Mouse (Mus musculus) brain, embryonic 14.5 days (tissue): ENCODE measurements around the gene Zfp827.

Source experiments
- CTCF ChIP-seq: fragments of 200-500 bp; IDR thresholded peaks from 2 replicates; pipeline ENCODE4 v1.5.1; 2012; ENCODE audit warnings: inconsistent platforms, mild to moderate bottlenecking, moderate library complexity, borderline replicate concordance; ENCODE audit not compliant: insufficient read depth, insufficient read length; ENCODE audit errors: extremely low read depth
- POLR2A ChIP-seq: fragments of 200-500 bp; IDR thresholded peaks from 2 replicates; pipeline ENCODE4 v1.6.1; 2012; ENCODE audit warnings: mild to moderate bottlenecking, inconsistent platforms, borderline replicate concordance; ENCODE audit not compliant: poor library complexity, insufficient read depth, insufficient read length, severe bottlenecking; ENCODE audit errors: extremely low read depth

GRCm38 (mm10) chr8:79059361-79059760 lies 31.1 kb downstream of the Zfp827 start:
- TF ChIP-seq POLR2A (no peak), CTCF (no peak)
